Mouse (Mus musculus) embryonic stem cell, embryonic (primary cell): ENCODE data around the gene 1810024B03Rik.

Experiments used
- CTCF ChIA-PET, 4 experiments: fragments of 300-600 bp in 2 of 4; fragments of 350-600 bp in 2 of 4; sonication (Branson Sonifier 250); formaldehyde crosslinking; loops; one replicate each; lab custom pipeline; 2022; ENCODE audit warnings: inconsistent platforms in 2 of 4; lab: Charles Lee
- POLR2A ChIA-PET, 4 experiments: fragments of 300-600 bp in 2 of 4; fragments of 350-600 bp in 2 of 4; sonication (Branson Sonifier 250); formaldehyde crosslinking; loops; one replicate each; lab custom pipeline; 2022; ENCODE audit warnings: antibody characterized with exemption in 4 of 4, inconsistent platforms in 1 of 4; lab: Charles Lee

The 1810024B03Rik gene

GRCm38 (mm10) chr2:127139094-127139493 is 69.0 kb downstream of the 1810024B03Rik start:
- CTCF ChIA-PET, result interaction anchor here in 1 of 4 experiments (1.1 kb wide), 1 partner anchor 9 kb away, joined by 3 read pairs; no protein-coding TSS in a partner anchor
- POLR2A ChIA-PET, result interaction anchor here in 1 of 4 experiments (0.8 to 2.6 kb wide), 2 partner anchors 58 to 69 kb away, joined by 4 to 9 read pairs; partner anchors contain the start of gene Blvra

DNA sequence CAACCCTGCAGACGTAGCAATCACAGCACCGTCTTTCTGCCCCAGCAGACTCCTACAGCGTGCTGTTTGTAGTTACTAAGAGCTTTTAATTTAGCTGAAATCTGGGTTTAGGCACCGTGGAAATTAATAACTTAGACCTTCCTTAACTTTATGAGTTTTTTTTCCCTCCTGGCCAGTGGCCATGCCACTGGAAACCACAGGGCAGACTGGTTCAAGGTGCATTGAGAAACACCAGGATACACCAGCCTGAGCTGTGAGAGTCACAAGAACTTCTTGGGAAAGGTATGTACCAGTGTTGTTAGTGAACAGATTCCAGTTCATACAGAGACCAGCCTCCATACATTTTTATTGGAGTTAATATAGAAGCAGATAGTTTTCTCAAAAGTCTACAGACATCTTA is 69.6 kb downstream of the 1810024B03Rik start:
- ChIA-PET CTCF (interaction anchor here in 2 of 4 experiments (0.6 kb wide), 2 partner anchors 34 to 54 kb away, joined by 3 read pairs; no protein-coding TSS in a partner anchor), POLR2A (interaction anchor here in 1 of 4 experiments (2.6 kb wide), 1 partner anchor 68 kb away, joined by 9 read pairs; the partner anchor contains the start of gene Blvra)

GRCm38 (mm10) chr2:127137838-127138420 is 70.2 kb downstream of the 1810024B03Rik start:
- CTCF ChIA-PET, result interaction anchor here in 3 of 4 experiments (0.6 kb wide), 4 partner anchors 35 to 1224 kb away, joined by 3 to 4 read pairs (median 3); no protein-coding TSS in a partner anchor
- POLR2A ChIA-PET, result interaction anchor here in 2 of 4 experiments (1.0 to 2.6 kb wide), 4 partner anchors 11 to 110 kb away, joined by 3 to 9 read pairs (median 6); partner anchors contain the start of genes Blvra (in 1 of the 2), Ciao1 (in 1 of the 2) and Tmem127 (in 1 of the 2)

GRCm38 (mm10) chr2:127136979-127137378 is 71.1 kb downstream of the 1810024B03Rik start:
- POLR2A ChIA-PET, result interaction anchor here in 3 of 4 experiments (0.6 to 1.8 kb wide), 12 partner anchors 10 to 451 kb away, joined by 3 to 8 read pairs (median 4); partner anchors contain the start of genes Blvra (in 1 of the 3), Ciao1 (in 1 of the 3) and Tmem127 (in 1 of the 3)
- CTCF ChIA-PET, result interaction anchor here in 1 of 4 experiments (0.6 kb wide), 1 partner anchor 530 kb away, joined by 3 read pairs; no protein-coding TSS in a partner anchor
